ENCODE assay signal across 52 mouse cellular contexts in the genomic region with DNA sequence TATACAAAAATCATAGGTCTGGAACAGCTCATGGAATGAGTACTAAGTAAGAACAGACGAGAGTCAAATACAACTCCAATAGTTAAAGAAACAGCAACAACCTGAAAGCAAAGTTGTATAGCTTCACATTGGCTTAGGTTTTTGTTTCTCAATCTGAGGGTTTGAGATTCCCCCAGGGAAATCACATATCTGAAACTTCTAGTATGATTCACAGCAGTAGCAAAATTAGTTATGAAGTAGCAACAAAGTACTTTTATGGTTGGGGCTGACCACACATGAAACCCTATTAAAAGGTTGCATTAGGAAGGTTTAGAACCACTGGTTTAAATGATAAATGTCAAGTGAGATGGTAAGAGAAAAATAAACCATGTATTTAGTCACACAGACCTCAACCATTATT. TPM values are rescaled to one million over a fixed set of nuclear protein-coding genes. Genes with fewer than 3 reads are reported as not detected.
"Had no signal": no experiment of that assay in that cellular context is flagged by ENCODE, and none has a peak within 500 bp of the region (broad histone marks: within the 10 kb centered on the region; RNA-seq: fewer than 3 reads in every experiment).

No protein-coding gene starts in this region.

- H3K27ac ChIP-seq: heart, embryonic 13.5 days; heart, embryonic 15.5 days; hindbrain, embryonic 10.5 days; hindbrain, embryonic 12.5 days; hindbrain, embryonic 13.5 days; hindbrain, embryonic 14.5 days; hindbrain, embryonic 15.5 days; hindbrain, postnatal 0 days; intestine, embryonic 15.5 days; kidney, embryonic 15.5 days; kidney, postnatal 0 days; layer of hippocampus, adult 2 months; left cerebral cortex, adult 2 months had no signal

- DNase-seq: heart, postnatal 10 days; heart, postnatal 14 days; heart, postnatal 36 days; heart, postnatal 4 days; kidney, adult 11 months; kidney, adult 18-20 months; kidney, adult 2 months; kidney, adult 8-10 months; kidney, adult 9 months; kidney, postnatal 10 days; kidney, postnatal 14 days; kidney, postnatal 25 days; kidney, postnatal 36 days; kidney, postnatal 4 days; layer of hippocampus, adult 9-11 months; layer of hippocampus, postnatal 36 days had no signal

- H3K4me2 ChIP-seq: heart, embryonic 11.5 days; heart, embryonic 12.5 days; heart, embryonic 13.5 days; heart, embryonic 15.5 days; hindbrain, embryonic 12.5 days; hindbrain, embryonic 13.5 days; hindbrain, embryonic 14.5 days; hindbrain, embryonic 15.5 days; intestine, embryonic 15.5 days; kidney, embryonic 15.5 days had no signal

- H3K4me1 ChIP-seq: heart, embryonic 12.5 days; hindbrain, embryonic 10.5 days had no signal

- H3K4me3 ChIP-seq: heart, embryonic 12.5 days; heart, embryonic 13.5 days; heart, embryonic 15.5 days; hindbrain, embryonic 10.5 days; hindbrain, embryonic 12.5 days; hindbrain, embryonic 13.5 days; hindbrain, embryonic 15.5 days; intestine, embryonic 15.5 days; kidney, embryonic 15.5 days; layer of hippocampus, adult 2 months; left cerebral cortex, adult 2 months had no signal

- H3K9ac ChIP-seq: heart, embryonic 12.5 days; heart, embryonic 13.5 days; heart, embryonic 15.5 days; hindbrain, embryonic 12.5 days; hindbrain, embryonic 13.5 days; hindbrain, embryonic 14.5 days; hindbrain, embryonic 15.5 days; intestine, embryonic 15.5 days; kidney, embryonic 15.5 days had no signal

- H3K27me3 ChIP-seq: heart, embryonic 12.5 days; heart, embryonic 13.5 days; heart, embryonic 15.5 days; hindbrain, embryonic 12.5 days; hindbrain, embryonic 13.5 days; hindbrain, embryonic 15.5 days; intestine, embryonic 15.5 days; kidney, embryonic 15.5 days had no signal

- ATAC-seq: hindbrain, embryonic 16.5 days; hindbrain, postnatal 0 days; inflammation-experienced regulatory T-cells, adult 6 months; intestine, embryonic 15.5 days; intestine, embryonic 16.5 days; intestine, postnatal 0 days had no signal

- H3K9me3 ChIP-seq: heart, embryonic 12.5 days; heart, embryonic 13.5 days; heart, embryonic 15.5 days; hindbrain, embryonic 10.5 days; hindbrain, embryonic 12.5 days; hindbrain, embryonic 13.5 days; hindbrain, embryonic 15.5 days; intestine, embryonic 15.5 days; kidney, embryonic 15.5 days had no signal

RNA-seq across cellular contexts. Expression of a gene that starts 16.0 kb away (rescaled TPM):
- total RNA-seq: heart, postnatal 25 days; heart, postnatal 36 days had no signal

RNA-seq across cellular contexts. Expression of a gene that starts 52.3 kb away (rescaled TPM):
- total RNA-seq: heart, postnatal 10 days; heart, postnatal 14 days; heart, postnatal 25 days; heart, postnatal 36 days; heart, postnatal 4 days; hematopoietic stem cell, adult 5-6 weeks; hindbrain, postnatal 0 days; layer of hippocampus, adult 18-20 months; layer of hippocampus, adult 2 months; layer of hippocampus, adult 8-10 months; layer of hippocampus, postnatal 10 days; layer of hippocampus, postnatal 14 days; layer of hippocampus, postnatal 25 days; layer of hippocampus, postnatal 36 days; left cerebral cortex, adult 18-20 months; left cerebral cortex, adult 2 months; left cerebral cortex, adult 8-10 months had no signal
- polyA plus RNA-seq: heart, embryonic 11.5 days; heart, embryonic 12.5 days; heart, embryonic 13.5 days; heart, embryonic 14.5 days; heart, embryonic 15.5 days; heart, embryonic 16.5 days; heart, postnatal 0 days; hindbrain, embryonic 10.5 days; hindbrain, embryonic 11.5 days; hindbrain, embryonic 12.5 days; hindbrain, embryonic 13.5 days; hindbrain, embryonic 14.5 days; hindbrain, embryonic 16.5 days; hindbrain, postnatal 0 days; inflammation-experienced regulatory T-cells, adult 6 months; intestine, embryonic 14.5 days; intestine, embryonic 15.5 days; intestine, embryonic 16.5 days; intestine, postnatal 0 days; kidney, adult 2 months; kidney, embryonic 14.5 days; kidney, embryonic 15.5 days; kidney, embryonic 16.5 days; kidney, postnatal 0 days; large intestine, adult 2 months had no signal
